Mouse (Mus musculus) testis, adult 2 months (tissue): Measurements from ENCODE around the gene Alk.

Experiments used
- CTCF ChIP-seq: fragments of 200-500 bp; IDR thresholded peaks from 2 replicates; pipeline ENCODE4 v1.5.1; 2012; ENCODE audit warnings: low read depth, mild to moderate bottlenecking, inconsistent platforms, low read length, moderate library complexity; ENCODE audit not compliant: control insufficient read depth, insufficient read depth, insufficient replicate concordance
- POLR2A ChIP-seq: fragments of 200-500 bp; IDR thresholded peaks from 2 replicates; pipeline ENCODE4 v1.6.1; 2012; ENCODE audit warnings: low read depth, mild to moderate bottlenecking, inconsistent platforms, low read length, moderate library complexity; ENCODE audit not compliant: control insufficient read depth

DNA sequence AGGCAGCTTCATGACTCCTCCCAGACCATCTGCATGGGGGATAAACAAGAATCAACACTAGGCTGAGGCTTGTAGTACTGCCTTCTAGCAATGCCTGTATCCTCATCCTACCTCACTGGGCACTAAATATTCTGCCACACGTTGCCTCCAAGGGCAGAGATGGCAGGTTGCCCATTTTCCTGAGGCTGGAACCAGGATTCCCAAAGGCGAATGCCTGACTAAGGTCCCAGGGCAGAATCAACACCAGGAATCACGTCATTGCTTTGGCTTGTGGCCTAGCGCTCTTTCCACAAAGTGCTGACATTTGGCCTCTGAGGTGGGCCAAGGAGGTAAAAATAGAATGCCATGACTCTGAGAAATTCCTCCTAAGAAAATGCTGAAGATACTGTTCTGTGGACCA is 155.9 kb downstream of the Alk start:
- TF ChIP-seq CTCF (no peak), POLR2A (no peak)
